In genomic region chr13:102906004-102906660, GRCm38 (mm10) we compare ENCODE assay signal across 8 mouse cellular contexts.
DNase-seq lines count a peak whose midpoint lies in the region; ATAC-seq and TF ChIP-seq lines count a peak whose summit lies in the region.

No protein-coding gene starts in this region.

- H3K27ac ChIP-seq in ES-Bruce4 (ENCODE audit: insufficient read depth, low read length) = peak overlapping the region; percentile 71; the same call in 1 of the 2 replicates
- H3K27ac ChIP-seq in forebrain, embryonic 14.5 days (ENCODE audit: low read depth, low read length) = peak overlapping the region; percentile 63
- peak overlapping the region; percentile 80 for H3K27ac ChIP-seq in liver, embryonic 16.5 days (ENCODE audit: low read length)
- peak overlapping the region; percentile 40 for H3K27ac ChIP-seq in neural tube, embryonic 14.5 days (ENCODE audit: low read depth, low read length)
- H3K27ac ChIP-seq in testis, adult 2 months (ENCODE audit: control insufficient read depth, insufficient read depth, low read depth, low read length) = peak overlapping the region; percentile 29; the same call in 1 of the 2 replicates

- H3K4me3 ChIP-seq in ES-Bruce4 (ENCODE audit: low read depth, low read length) = peak overlapping the region; percentile 72
- H3K4me3 ChIP-seq in forebrain, embryonic 14.5 days (ENCODE audit: low read depth, low read length) = peak overlapping the region; percentile 45
- peak overlapping the region; percentile 69 for H3K4me3 ChIP-seq in liver, embryonic 16.5 days (ENCODE audit: low read depth, low read length)
- H3K4me3 ChIP-seq in neural tube, embryonic 14.5 days (ENCODE audit: low read depth, low read length) = peak overlapping the region; percentile 38
- peak overlapping the region; percentile 69 for H3K4me3 ChIP-seq in testis, adult 2 months (ENCODE audit: control insufficient read depth, low read depth, low read length)

- H3K9me3 ChIP-seq in ES-Bruce4 (replicated peaks; ENCODE audit: control insufficient read depth, insufficient read depth, low read length, poor library complexity, severe bottlenecking) = no peaks in the 10 kb centered on the region
- 0 out of 2 replicates have a peak, but pooled peaks cover 3% of the 10 kb centered on the region for H3K9me3 ChIP-seq in forebrain, embryonic 14.5 days (replicated peaks; ENCODE audit: control insufficient read depth, low read length)
- no peaks in the 10 kb centered on the region for H3K9me3 ChIP-seq in liver, embryonic 16.5 days (replicated peaks; ENCODE audit: control insufficient read depth, low read length)
- no peaks in the 10 kb centered on the region for H3K9me3 ChIP-seq in neural tube, embryonic 14.5 days (ENCODE audit: control insufficient read depth, low read length)

- peak overlapping the region; percentile 62 for H3K4me2 ChIP-seq in forebrain, embryonic 14.5 days (ENCODE audit: low read length)
- H3K4me2 ChIP-seq in liver, embryonic 16.5 days (ENCODE audit: low read depth, low read length) = peak overlapping the region; percentile 67
- peak overlapping the region; percentile 68 for H3K4me2 ChIP-seq in neural tube, embryonic 14.5 days (ENCODE audit: low read depth, low read length)

- H3K4me1 ChIP-seq in ES-Bruce4 (ENCODE audit: control insufficient read depth, insufficient read depth, low read length) = no peaks in the 10 kb centered on the region
- H3K4me1 ChIP-seq in forebrain, embryonic 14.5 days (ENCODE audit: control insufficient read depth, insufficient read depth, low read length) = peaks cover 3% of the 10 kb centered on the region; the same call in 1 of the 2 replicates
- peaks cover 10% of the 10 kb centered on the region for H3K4me1 ChIP-seq in liver, embryonic 16.5 days (ENCODE audit: control insufficient read depth, low read depth, low read length)
- H3K4me1 ChIP-seq in neural tube, embryonic 14.5 days (ENCODE audit: control insufficient read depth, insufficient read depth, low read length) = 0 out of 2 replicates have a peak, but pooled peaks cover 3% of the 10 kb centered on the region
- peaks cover 7% of the 10 kb centered on the region for H3K4me1 ChIP-seq in testis, adult 2 months (ENCODE audit: control insufficient read depth, insufficient read depth, low read length)

- TF ChIP-seq EP300 in ES-Bruce4 (IDR thresholded peaks at IDR 0.05; ENCODE audit: insufficient read depth, low read depth, low read length) = 0 out of 2 replicates have a peak, but pooled peaks have one; percentile 37

- intact Hi-C loops in heart, postnatal 14 days (cut with DNase I) = loop anchor here (5.0 kb wide), 2 partner anchors 94 to 191 kb away; no protein-coding TSS in a partner anchor

- H3K36me3 ChIP-seq in ES-Bruce4 (ENCODE audit: control insufficient read depth, insufficient read depth, low read length, poor library complexity, severe bottlenecking) = no peaks in the 10 kb centered on the region
- H3K36me3 ChIP-seq in forebrain, embryonic 14.5 days (ENCODE audit: control insufficient read depth, insufficient read depth, low read length) = no peaks in the 10 kb centered on the region
- H3K36me3 ChIP-seq in liver, embryonic 16.5 days (ENCODE audit: control insufficient read depth, insufficient read depth) = no peaks in the 10 kb centered on the region
- H3K36me3 ChIP-seq in neural tube, embryonic 14.5 days (ENCODE audit: control insufficient read depth, insufficient read depth, low read length) = no peaks in the 10 kb centered on the region
- no peaks in the 10 kb centered on the region for H3K36me3 ChIP-seq in testis, adult 2 months (ENCODE audit: control insufficient read depth, insufficient read depth, low read length)

- DNase-seq in forebrain, embryonic 14.5 days (ENCODE audit: low spot score) = peak; percentile 90
- DNase-seq in heart, postnatal 14 days = peak; percentile 60 to 65
- peak; percentile 82 for DNase-seq in large intestine, adult 2 months (ENCODE audit: low read depth, low spot score)

- 0% methylated on average over 16 of the region's 16 CpGs for WGBS in forebrain, embryonic 14.5 days
- WGBS in large intestine, adult 2 months = under 1% methylated on average over 16 of the region's 16 CpGs
- WGBS in liver, embryonic 16.5 days (ENCODE audit: insufficient replicate concordance) = 0% methylated on average over 16 of the region's 16 CpGs
- WGBS in neural tube, embryonic 14.5 days = 1% methylated on average over 16 of the region's 16 CpGs

- TF ChIP-seq CTCF in ES-Bruce4 (IDR thresholded peaks at IDR 0.05; ENCODE audit: low read depth, low read length) = no peak
- TF ChIP-seq CTCF in testis, adult 2 months (IDR thresholded peaks at IDR 0.05; ENCODE audit: control insufficient read depth, insufficient read depth, insufficient replicate concordance, low read depth, low read length) = no peak

- H3K27me3 ChIP-seq in ES-Bruce4 (ENCODE audit: control insufficient read depth, insufficient read depth, low read length, poor library complexity, severe bottlenecking) = no peaks in the 10 kb centered on the region
- no peaks in the 10 kb centered on the region for H3K27me3 ChIP-seq in forebrain, embryonic 14.5 days (replicated peaks; ENCODE audit: control insufficient read depth, insufficient read depth, low read length)
- no peaks in the 10 kb centered on the region for H3K27me3 ChIP-seq in liver, embryonic 16.5 days (ENCODE audit: control insufficient read depth, insufficient read depth, low read depth, low read length)
- no peaks in the 10 kb centered on the region for H3K27me3 ChIP-seq in neural tube, embryonic 14.5 days (ENCODE audit: control insufficient read depth, insufficient read depth, low read length)
- no peaks in the 10 kb centered on the region for H3K27me3 ChIP-seq in testis, adult 2 months (ENCODE audit: control insufficient read depth, insufficient read depth, low read length)

- peak overlapping the region; percentile 95 for H3K9ac ChIP-seq in ES-Bruce4 (ENCODE audit: low read depth, poor library complexity, severe bottlenecking)
- H3K9ac ChIP-seq in forebrain, embryonic 14.5 days (ENCODE audit: low read length) = peak overlapping the region; percentile 64
- H3K9ac ChIP-seq in liver, embryonic 16.5 days (ENCODE audit: low read depth, low read length) = peak overlapping the region; percentile 69
- peak overlapping the region; percentile 39 for H3K9ac ChIP-seq in neural tube, embryonic 14.5 days (replicated peaks; ENCODE audit: low read depth, low read length)

- peak; percentile 80 for TF ChIP-seq POLR2A in ES-Bruce4 (IDR thresholded peaks at IDR 0.05; ENCODE audit: insufficient read depth, low read length)
- TF ChIP-seq POLR2A in testis, adult 2 months (IDR thresholded peaks at IDR 0.05; ENCODE audit: control insufficient read depth, low read depth, low read length) = no peak

- peak; percentile 92 for ATAC-seq in cerebellum, adult (ENCODE audit: insufficient number of reproducible peaks, low FRiP score, low TSS enrichment)
- peak; percentile 97 for ATAC-seq in forebrain, embryonic 14.5 days
- ATAC-seq in liver, embryonic 16.5 days (ENCODE audit: low read depth) = peak; percentile 91
- ATAC-seq in neural tube, embryonic 14.5 days (ENCODE audit: low read depth) = peak; percentile 96

Comparison
In these comparisons a context has a peak if more than half of its experiments do, and no peak if none do; other contexts are left out.
1. Peak in every context shown above with its lines: DNase-seq, ATAC-seq, H3K4me3 ChIP-seq and H3K27ac ChIP-seq.
2. H3K27ac ChIP-seq: peak in every context shown above with its lines; median percentile 80 in liver, embryonic 16.5 days; 71 in ES-Bruce4; 63 in forebrain, embryonic 14.5 days; 40 in neural tube, embryonic 14.5 days; 29 in testis, adult 2 months.
3. H3K9ac ChIP-seq: peak in every context shown above with its lines; median percentile 95 in ES-Bruce4; 69 in liver, embryonic 16.5 days; 64 in forebrain, embryonic 14.5 days; 39 in neural tube, embryonic 14.5 days.